Mouse (Mus musculus) right cerebral cortex, adult 2 months (tissue): Measurements from ENCODE around the gene Wdr13.
A peak's percentile ranks its signal among the peaks of the same experiment; 100 is the strongest.

Source experiments
- DNase-seq, 2 experiments: peaks; one replicate each; pipeline ENCODE4 v3.0.0; 2021 to 2022; ENCODE audit warnings: low spot score in 2 of 2

The Wdr13 gene

DNA sequence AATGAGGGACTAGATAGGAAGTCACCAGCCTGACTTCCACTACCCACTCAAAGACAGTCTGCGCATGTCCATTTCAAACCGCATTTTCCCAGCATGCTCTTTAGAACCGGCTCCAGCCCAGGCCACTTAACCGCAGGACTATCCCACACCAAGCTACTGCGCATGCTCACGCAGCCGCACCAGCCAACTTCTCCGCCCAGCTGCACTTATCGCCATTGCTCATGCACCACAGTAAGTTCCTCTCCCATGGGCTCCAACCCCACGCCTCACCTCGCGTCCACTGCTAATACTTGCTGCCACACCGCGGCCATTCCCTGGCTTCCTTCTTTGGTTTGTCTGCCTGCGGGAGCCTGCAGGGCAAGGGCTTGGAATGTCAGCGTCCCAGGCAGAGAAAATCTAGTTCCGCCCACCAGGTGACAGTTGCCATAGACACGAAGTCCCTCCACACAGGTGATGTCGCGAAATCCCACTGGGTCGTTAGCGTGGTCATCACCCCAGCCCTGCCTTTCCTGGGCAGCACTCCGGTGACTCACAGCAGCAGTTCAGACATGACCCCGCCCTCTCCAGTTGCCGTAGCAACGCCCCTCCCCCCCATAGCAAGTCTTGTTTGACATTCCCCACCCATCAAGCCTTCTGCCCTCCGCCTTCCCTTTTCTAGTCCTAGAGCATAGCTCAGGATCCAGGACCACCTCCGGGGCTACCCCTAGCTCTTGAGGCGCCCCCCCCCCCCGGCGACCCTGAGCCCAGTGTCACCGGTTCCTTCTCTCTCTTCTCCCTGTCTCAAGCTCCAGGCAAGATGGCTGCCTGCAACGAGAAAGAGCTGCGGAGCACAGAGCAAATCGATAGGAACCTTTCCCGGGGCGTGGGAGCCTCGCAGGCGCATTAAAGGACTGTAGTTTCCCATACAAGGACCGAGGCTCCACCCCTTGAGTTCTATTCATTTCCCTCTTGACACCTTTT, at the start of gene Wdr13:
Gene Wdr13, minus strand, starts transcription at position 876 of the 960 bp plus-strand sequence.
- peak; percentile 84 to 89 for DNase-seq

DNA sequence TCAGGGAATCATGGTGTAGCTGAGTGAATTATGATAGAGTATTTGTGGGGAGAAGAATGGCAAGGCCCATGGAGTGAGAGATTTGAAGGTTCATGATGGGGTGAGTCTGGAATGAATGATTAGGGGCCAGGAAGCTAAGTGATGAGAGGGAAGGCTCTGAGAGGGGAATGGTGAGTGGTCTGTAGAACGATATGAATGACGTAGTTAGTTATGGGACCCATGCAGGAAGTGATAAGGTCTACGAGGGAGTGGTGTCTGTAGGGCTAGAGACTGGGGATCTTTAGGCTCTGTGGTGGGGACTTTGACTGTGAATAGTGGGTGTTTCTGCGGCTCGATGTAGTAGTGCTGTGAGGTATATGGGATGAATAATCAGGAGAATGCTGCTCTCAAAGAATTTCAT, 47.0 kb upstream of the Wdr13 start:
- no peak for DNase-seq

DNA sequence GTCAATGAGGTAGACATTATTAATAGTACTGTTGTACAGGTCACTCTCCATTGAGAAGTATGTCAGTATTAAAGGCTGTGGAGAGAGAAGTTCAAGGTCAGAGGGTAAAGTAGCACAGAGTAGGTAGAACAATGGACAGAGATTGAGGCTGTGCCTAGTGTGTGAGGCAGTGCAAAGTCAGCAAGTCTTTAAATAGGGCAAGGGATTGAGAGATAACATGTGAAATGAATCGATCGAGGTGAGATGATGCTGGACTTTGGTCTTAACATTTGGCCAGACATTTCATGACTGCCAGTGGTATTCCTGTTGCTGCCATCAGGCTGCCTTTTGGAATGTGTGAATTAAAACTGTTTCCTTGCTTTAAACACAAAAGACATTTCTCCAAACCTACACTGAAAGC, 46.2 kb upstream of the Wdr13 start:
- no peak for DNase-seq

DNA sequence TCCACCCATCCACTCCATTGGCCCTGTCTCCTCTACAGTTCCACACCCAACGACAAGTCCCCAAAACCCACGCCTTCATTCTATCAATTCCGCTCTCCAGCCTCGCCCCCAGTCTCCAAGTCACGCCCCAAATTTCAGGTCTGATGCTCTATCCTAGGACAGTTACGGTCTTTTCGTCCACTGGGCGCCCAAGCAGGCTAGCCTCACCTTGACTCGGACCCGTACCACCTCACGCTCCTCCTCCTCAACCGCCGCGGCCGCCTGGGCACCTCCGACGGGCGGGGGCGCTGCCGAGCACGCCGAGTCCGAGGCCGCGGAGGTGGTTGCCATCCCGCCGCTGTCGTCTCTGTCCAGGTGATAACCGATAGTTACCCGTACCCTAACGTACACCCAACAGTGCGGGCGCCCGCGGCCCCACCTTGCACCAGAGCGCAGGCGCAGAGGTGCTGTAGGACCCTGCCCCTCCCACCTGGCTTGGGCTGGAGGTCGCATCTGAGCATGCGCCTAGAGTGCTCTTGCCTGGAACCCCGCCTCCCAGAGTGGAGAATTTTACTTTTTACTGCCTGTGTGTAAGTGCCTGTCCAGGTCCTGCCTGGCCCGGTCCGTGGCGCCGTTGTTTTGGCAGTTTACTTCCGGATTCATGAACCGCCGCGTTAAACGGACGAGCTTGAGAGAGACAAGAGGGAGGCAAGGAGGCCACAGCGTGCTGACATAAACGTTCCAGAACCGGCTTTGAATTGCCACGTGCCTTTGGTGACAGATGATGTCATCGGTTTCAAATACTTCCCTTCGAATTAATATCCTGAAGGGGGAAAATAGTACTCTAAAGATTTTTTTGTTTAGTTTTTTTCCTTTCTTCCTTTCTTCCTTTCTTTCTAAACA, 43.1 kb upstream of the Wdr13 start, which contains the start of gene Tbc1d25:
Gene Tbc1d25, minus strand, starts transcription at position 678 of the 882 bp plus-strand sequence.
- peak; percentile 72 to 82 for DNase-seq

DNA sequence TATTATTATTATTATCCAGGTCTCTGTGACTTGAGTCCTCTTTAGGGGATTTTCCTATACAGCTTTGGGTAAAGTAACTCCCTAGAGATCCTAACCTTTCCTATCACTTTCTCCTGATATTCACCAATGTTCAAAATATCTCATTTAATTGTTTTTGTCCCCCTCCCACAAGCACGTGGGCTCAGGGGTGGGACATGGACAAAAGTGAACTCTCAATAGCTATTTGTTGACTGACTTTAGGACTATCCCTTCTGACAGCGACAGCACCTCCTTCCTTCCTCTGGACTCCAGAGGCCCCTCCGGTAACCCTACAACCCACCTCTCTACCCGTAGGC, 42.4 kb upstream of the Wdr13 start:
- DNase-seq, result no peak

DNA sequence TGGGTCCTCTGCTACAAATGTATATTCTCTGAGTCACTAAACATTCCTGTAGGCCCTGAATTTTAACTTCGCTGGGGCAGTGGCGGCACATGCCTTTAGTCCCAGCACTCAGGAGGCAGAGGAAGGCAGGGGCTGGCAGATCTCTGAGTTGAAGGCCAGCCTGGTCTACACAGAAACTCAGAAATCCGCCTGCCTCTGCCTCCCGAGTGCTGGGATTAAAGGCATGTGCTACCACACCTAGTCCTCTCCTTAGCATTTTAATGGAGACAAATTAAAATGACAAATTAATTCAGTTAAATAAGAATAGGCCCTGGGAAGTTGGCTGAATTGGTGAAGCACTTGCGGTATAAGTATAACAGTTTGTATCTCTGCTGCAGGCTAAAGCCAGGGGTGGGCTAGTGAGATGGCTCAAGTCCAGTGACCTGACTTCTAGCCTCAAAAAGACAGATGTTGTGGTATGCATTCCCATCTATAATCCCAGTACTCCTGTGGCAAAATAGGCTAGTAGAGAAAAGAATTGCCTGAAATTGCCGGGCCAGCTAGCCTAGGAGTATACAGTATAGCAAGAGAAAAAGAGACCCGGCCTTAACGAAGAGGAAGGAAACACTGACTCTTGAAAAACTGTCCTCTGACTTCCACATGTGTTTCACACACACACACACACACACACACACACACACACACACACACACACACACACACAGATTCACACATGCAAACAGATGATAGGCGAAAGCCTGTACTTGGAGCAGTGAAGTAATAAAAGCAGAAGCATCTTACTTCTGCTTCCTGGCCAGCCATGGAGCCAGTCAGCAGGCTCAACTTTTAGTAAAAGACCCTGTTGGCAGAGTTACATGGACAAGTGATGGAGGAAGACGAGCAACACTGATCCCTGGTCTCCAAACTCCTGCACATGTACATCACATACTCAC, 35.3 kb upstream of the Wdr13 start:
- no peak for DNase-seq

DNA sequence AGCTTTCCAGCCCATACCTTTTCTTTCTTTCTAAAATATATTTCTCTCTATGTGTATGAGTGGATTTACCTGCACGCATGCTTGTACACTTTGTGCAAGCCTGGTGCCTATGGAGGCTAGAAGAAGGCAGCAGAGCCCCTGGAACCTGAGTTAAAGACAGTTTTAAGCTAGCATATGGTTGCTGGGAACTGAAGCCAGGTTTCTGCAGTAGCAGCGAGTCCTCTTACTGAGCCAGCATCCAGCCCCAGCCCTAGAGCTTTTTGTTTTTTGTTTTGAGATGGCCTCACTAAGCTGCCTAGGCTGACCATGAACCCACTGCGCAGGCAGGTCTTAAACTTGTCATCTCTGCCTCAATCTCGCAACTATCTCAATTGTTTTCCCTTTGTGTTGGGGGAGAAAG, 31.8 kb upstream of the Wdr13 start:
- no peak for DNase-seq

DNA sequence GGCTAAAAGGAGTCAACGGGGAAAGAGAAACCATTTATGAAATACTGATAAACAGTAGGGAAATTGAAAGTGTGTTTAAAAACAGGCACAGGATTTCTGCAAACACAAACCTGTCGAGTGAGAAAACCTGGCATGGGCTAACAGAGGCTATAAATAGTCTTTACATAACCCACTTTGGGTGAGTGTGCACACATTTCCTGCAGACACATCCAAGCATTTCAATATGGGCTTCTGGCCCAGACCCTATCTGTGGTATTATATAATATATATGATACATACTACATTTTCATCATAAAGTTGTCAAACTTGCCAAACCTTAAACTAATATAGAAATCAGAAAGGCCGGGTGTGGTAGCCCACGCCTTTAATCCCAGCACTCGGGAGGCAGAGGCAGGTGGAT, 30.4 kb upstream of the Wdr13 start:
- DNase-seq, result peak in 1 of 2 experiments; percentile 17

DNA sequence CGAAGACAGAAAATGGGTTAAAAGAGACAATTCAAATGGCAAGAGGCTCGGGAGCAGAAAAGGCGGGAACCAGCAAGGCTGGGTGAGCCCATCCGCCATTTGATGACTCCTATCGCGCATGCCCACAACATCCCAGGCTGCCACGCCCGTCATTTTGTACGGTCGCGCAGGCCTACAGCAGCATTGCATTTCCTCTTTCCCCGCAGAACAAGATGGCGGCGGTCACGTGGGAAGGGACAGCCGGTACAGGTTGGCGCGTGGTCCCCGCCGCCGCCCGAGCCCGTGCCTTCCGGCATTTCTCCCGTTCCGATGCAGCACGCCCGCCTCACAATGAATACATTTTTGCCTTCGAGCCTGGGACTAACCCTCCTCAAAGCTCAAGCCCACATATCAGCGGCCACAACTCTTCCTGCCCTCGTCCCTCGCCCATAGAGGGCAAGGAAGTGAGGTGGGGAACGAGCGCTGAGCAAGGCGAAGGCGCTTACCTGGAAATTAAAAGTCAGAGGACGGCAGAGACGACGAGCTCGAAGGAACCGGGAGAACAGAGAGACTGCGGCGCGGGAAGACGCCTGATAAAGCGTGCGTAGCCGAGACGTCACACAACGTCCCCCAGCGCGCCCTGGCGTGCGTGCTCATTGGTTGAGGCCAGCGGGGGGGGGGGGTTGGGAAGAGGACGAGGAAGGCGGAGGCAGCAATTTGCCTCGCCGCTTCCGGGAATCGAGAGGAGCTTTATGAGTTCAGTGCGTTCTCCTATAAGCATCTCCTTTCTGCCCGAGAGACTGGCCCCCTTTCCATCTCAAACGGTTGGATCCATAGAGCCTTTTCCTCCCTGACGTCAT, 12.7 kb upstream of the Wdr13 start, which contains the start of gene Rbm3:
Gene Rbm3, minus strand, starts transcription at position 728 of the 839 bp plus-strand sequence.
- peak; percentile 84 for DNase-seq

DNA sequence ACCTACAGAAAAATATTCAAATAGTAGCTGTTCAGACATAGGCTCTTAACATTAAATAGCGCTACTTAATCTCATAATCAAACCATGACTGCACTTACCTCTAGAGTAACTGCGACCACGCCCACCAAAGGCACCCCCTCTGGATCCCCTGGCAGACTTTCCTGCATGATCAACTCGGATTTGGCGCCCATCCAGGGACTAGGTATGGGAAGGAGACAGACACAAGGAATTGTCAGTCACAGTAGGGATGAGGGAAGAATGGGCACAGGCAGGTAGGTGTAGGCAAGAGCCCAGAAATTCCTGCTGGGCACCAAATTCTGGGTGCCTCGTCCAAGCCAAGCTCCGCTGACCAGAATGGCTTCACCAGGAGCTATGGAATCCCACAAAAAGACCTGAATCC, 11.1 kb upstream of the Wdr13 start:
- no peak for DNase-seq

DNA sequence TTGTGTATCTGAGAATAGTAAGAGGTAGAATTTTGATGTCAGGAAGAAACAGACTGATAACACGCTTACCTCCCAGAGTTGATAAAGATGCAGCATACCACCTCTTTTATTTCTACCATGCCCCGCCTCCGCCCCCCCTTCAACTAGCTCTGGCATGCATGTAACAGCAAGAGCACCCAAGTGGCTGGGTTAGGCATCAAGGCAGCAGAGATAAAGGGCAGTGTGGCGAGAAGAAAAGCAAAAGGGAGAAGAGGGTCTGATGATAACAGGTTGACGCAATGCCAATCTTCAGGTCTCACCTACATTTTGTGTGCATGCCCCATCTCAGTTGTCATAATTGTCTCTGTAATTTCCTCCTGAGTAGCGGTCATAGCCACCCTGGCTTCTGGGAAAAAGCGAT, 10.3 kb upstream of the Wdr13 start:
- no peak for DNase-seq

DNA sequence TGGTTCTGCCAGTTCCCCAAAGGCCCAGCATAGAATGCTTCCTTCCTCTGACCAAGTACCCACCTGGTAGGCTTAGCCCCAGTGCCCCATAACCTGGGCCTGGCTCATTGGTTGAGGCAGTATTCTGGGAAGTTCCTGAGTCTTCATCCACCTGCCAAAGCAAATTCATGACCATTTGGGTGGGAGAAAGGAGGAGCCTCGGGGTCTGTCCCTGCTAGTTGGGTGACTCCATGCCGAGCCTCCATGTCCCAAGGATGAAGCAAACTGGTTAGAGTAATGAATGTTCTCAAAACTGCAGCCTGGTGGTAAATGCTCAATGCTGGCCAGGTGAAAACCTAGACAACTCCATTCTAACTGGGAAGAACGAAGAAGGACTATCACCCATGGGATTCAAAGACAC, 8.4 kb upstream of the Wdr13 start:
- no peak for DNase-seq

DNA sequence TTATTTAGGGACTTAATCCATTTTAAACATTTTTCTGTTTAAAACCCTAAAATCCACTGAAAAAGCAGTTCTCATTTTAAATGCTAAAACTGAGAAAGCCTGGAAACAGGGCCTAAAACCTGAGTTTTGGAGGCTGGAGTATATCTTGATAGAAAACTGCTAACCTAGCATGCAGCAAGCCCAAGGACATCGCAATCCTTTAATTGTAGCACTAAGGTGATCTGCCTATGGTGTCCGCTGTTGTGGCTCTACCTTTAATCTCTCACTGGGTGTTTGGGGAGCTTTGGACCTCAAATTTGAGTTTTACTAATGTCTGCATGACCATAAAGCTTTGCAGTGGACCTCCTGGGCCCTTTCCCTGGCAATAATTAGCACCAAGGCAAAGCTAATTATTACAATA, 7.8 kb upstream of the Wdr13 start:
- DNase-seq, result no peak

DNA sequence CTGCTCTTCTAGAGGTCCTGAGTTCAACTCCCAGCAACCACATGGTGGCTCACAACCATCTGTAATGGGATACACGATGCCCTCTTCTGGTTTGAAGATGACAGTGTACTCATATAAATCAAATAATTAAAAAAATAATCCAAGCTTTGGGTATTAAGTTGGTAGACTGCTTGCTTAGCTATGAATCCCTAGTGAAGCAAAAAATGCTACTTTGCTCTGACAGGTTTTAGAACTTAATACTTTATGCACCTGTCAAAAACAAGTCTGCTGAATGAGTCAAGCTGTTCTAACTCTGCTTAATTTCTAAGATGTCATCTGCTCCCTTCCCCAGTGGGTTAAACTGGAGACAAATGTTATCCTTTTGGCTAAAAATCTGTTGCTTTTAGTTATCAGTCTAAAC, 6.8 kb upstream of the Wdr13 start:
- no peak for DNase-seq

DNA sequence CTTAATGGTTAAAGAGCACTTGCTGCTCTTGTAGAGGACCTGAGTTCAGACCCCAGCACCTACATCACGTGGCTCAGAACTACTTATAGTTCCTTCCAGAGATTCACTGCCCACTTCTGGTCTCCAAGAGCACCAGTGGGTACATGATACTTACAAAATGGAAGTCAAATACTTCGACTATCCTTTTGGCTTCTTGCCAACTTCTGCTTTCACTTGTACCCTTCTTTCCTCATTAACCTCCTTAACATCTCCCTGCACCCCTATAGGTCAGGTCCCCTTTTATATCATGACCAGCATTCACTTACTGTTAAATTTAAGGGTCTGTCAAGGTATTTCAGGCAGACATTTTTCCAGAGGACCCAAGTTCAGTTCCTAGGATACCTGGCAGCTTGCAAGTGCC, 3.2 kb upstream of the Wdr13 start:
- DNase-seq, result no peak

DNA sequence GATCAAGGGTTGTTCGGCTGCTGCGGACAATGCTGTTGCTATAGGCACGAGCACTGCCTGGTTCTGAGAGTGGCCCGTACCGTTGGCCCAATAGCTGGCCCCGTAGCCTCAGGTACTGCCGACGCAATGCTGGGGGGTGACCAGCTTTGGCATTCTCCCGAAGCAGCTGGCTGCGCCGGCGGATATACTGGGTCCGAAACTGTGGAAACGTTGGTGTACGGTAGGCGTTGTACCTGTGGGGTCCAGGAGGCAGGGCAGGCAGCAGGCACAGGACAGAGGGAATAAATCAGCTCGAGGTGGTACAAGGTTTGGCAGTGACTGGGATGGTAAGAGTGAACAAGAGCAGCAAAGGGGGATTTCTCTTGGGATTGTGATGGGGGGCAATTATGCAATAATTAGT, 1.3 kb downstream of the Wdr13 start:
- no peak for DNase-seq

DNA sequence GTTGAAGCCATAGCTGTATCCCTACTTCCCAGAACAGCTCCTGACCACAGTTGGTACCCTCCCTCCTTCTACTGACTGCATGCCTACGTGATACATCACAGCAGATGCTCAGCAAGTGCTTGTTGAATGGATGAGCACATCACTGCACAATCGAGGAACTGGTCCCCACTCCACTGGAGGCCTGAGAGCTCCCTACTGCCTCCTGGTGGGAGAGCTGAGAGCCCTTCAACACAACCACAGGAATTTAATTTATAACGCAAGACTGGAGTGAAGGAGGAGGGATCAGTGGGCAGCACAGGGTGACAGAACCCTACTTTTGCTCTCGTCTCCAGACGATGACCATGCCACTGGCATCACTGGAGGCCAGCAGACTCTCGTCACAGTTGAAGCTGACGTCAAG, 7.5 kb downstream of the Wdr13 start:
- DNase-seq, result no peak

DNA sequence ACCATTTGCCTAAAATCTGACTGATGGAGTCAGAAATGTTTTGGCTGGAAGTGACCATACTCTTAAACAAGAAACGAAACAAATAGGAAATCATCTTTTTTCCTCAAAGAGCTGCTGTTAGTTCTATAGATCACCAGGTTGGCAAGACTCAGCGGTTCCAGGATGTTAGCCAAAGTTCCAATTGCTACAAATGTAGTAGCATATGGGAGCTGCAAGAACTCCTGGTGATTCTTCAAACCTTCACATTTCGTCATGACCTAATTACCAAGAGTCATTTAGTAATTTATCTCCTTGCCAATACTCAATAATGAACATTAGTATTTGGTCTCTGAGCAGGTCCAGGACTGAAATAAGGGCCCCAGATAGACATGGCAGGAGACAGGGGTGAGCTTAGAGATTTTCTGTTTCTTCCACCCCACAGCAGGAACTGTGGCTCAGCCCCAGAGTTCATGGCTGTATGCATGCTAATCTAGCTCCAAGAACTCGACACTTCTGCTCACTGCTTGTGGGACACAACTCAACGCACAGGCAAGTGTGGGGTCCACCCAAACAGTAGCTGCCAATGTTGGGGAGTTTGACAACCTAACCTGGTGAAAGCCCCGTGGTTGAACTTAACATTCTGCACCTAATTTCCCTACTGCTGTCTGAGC, 8.7 kb downstream of the Wdr13 start:
- DNase-seq, result no peak

DNA sequence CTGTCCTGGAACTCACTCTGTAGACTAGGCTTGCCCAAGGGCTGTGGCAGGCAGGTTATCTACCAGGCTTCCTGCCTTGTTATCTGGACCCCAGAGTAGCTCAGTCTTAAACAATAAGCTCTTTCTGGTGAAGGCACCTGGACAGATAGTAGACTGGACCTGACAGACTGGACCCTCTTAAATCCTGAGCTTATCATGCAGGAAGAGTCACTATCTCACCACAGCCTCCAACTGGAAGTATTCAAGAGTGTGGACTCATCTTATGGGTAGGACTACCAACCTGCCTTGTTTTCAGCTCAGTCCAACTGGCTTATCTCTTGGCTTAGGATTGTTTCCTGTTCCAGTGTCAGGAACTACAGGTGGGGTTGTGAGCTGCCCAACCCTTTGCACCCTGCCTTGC, 15.4 kb downstream of the Wdr13 start:
- no peak for DNase-seq

DNA sequence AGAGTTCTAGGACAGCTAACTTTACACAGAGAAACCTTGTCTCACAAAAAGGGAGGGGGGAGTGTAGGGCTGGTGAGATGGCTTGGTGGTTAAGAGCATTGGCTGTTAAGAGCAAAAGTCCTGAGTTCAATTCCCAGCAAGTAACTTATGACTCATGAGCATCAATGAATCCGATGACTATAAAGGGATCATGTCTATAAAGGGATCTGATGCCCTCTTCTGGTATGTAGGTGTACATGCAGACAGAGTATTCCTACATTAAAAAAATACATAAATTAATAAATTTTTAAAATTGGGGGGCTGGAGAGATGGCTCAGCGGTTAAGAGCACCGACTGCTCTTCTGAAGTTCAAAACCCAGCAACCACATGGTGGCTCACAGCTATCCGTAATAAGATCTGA, 17.4 kb downstream of the Wdr13 start:
- DNase-seq, result no peak
